Mouse (Mus musculus) kidney, adult 2 months (tissue): Measurements from ENCODE around the gene Tmc6. TPM values are rescaled to one million over a fixed set of nuclear protein-coding genes. Genes with fewer than 3 reads are reported as not detected.
A peak's percentile ranks its signal among the peaks of the same experiment; 100 is the strongest.

Experiments used
- DNase-seq: peaks from one replicate; pipeline ENCODE4 v3.0.0; 2021
- H3K27ac ChIP-seq: fragments of 200-500 bp; 2 replicates; pipeline ENCODE4 v1.5.1; 2012; ENCODE audit warnings: low read depth, low read length, control low read depth, inconsistent platforms; ENCODE audit not compliant: insufficient read depth
- H3K27me3 ChIP-seq: fragments of 200-500 bp; replicated peaks from 2 replicates; pipeline ENCODE4 v1.6.1; 2012; ENCODE audit warnings: mild to moderate bottlenecking, moderate library complexity, low read length, inconsistent platforms; ENCODE audit not compliant: control insufficient read depth, insufficient read depth
- H3K36me3 ChIP-seq: fragments of 200-500 bp; 2 replicates; pipeline ENCODE4 v1.6.1; 2012; ENCODE audit warnings: mild to moderate bottlenecking, moderate library complexity, low read length, inconsistent platforms; ENCODE audit not compliant: control insufficient read depth, insufficient read depth
- H3K4me1 ChIP-seq: fragments of 200-500 bp; 2 replicates; pipeline ENCODE4 v1.6.1; 2011; ENCODE audit warnings: low read length; ENCODE audit not compliant: control insufficient read depth, insufficient read depth
- H3K4me3 ChIP-seq: fragments of 200-500 bp; 2 replicates; pipeline ENCODE4 v1.5.1; 2011; ENCODE audit warnings: mild to moderate bottlenecking, low read depth, low read length, control low read depth; ENCODE audit not compliant: insufficient read depth
- CTCF ChIP-seq: fragments of 200-500 bp; conservative IDR thresholded peaks from 2 replicates; pipeline ENCODE4 v1.5.1; 2011; ENCODE audit warnings: low read depth, mild to moderate bottlenecking, control low read depth, low read length, moderate library complexity, mixed read lengths; ENCODE audit not compliant: insufficient read depth, insufficient read length
- POLR2A ChIP-seq: fragments of 200-500 bp; IDR thresholded peaks from one replicate; pipeline ENCODE4 v1.6.1; 2011; ENCODE audit warnings: low read depth, low read length, control low read depth
- WGBS: fragments of 180-500 bp; shearing (Covaris S2); methylation state at CpG from one replicate; pipeline ENCODE4 v1.1.7; 2018; 5-methylcytosine and 5-hydroxymethylcytosine counted together
- polyA plus RNA-seq: library from polyadenylated mRNA; depleted of rRNA; stranded (reverse); fragments of >200 nt; gene quantifications from 2 replicates; pipeline ENCODE4 v1.2.3, GENCODE M21; 2012

Tmc6 gene
- polyA plus RNA-seq, 1 experiment: 48.4 TPM

DNA sequence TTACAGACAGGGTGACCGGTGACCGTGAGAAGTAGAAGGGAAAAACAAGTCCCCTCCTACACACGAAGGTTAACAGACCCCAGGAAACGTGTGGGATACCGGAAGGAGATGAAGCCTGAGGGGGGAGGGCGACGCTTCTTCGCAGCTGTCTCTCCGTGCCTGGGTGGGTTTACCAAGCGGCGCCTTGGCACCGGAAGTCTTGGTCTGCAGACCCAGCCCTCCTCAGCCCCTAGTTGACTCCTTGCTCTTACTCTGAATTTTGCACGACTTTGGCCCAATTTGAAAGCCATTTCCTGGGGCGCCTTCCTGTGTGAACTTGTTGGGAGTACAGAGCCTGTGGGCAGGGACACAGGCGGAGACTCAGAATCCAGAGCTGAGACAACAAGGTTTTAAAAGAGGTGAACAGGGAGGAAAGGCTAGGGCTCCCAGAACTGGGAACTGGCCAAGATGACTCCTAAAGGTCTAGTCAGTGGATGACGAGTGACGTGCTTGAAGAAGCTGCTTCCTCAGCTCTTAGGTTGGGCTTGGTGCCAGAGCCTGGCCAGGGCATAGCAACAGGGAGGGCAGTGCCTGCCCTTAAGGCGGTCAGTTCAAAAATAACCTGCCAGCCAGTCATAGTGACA lies 688 bp downstream of the Tmc6 start:
- peak; percentile 93 for DNase-seq
- no peaks in the 10 kb centered on the region for H3K27me3 ChIP-seq
- WGBS: 4% methylated on average over 18 of the region's 18 CpGs
- H3K36me3 ChIP-seq: no peaks in the 10 kb centered on the region
- TF ChIP-seq CTCF: no peak
- no peak for TF ChIP-seq POLR2A
- peak overlapping the region; percentile 74 for H3K27ac ChIP-seq
- H3K4me3 ChIP-seq: peak overlapping the region; percentile 51
- H3K4me1 ChIP-seq: peaks cover 22% of the 10 kb centered on the region

DNA sequence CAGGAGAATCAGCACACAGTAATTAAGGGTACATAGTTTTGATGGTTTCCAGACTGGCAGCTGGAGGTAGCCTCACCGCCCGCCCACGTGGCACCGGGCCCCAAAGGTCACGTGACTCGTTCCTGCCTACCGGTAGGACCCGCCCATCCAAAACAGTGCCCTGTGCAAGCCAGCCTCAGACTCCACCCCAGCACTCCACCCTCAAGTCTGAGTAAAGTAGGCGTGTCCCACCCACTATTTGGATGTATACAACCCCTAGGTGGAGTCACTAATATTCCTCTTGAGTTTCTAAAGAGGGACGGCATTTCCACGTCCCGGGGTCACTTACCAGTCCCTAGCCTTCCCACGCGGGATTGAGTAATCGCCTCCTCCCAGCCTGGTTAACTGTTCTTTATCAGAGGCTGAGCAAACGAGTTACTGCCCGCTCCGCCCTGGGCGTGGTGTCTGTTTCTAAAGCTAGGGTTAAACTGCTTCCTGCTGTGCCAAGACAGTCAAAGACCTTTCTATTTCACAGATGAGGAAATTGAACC lies 1.4 kb downstream of the Tmc6 start:
- WGBS: 1% methylated on average over 19 of the region's 19 CpGs
- Histone ChIP-seq H3K27me3 (no peaks in the 10 kb centered on the region), H3K36me3 (no peaks in the 10 kb centered on the region), H3K4me3 (peak overlapping the region; percentile 51), H3K27ac (peak overlapping the region; percentile 90), H3K4me1 (peaks cover 22% of the 10 kb centered on the region)
- TF ChIP-seq CTCF: 0 out of 2 replicates have a peak, but pooled peaks have one; percentile 0
- no peak for TF ChIP-seq POLR2A
- peak; percentile 97 for DNase-seq

DNA sequence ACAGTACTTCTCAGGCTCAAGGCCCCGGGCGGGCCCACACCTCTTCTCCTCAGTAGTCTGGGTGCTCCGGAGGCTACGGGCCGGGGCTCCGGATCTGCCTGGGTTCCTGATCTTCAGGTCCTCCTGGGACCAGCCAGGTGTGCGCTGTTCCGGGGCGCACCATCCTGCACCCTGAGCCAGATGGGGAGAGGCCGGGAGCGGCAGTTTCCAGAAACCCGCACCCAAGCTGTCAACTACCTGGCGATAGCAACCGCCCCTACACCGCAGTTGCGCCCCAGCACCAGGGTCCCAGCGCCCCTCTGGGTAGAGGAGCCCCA lies 1.8 kb downstream of the Tmc6 start:
- WGBS: 4% methylated on average over 17 of the region's 17 CpGs
- Histone ChIP-seq H3K27me3 (no peaks in the 10 kb centered on the region), H3K36me3 (0 out of 2 replicates have a peak, but pooled peaks cover 1% of the 10 kb centered on the region), H3K27ac (peak overlapping the region; percentile 90), H3K4me1 (peaks cover 22% of the 10 kb centered on the region), H3K4me3 (peak overlapping the region; percentile 51)
- TF ChIP-seq CTCF (no peak), POLR2A (no peak)
- no peak for DNase-seq

DNA sequence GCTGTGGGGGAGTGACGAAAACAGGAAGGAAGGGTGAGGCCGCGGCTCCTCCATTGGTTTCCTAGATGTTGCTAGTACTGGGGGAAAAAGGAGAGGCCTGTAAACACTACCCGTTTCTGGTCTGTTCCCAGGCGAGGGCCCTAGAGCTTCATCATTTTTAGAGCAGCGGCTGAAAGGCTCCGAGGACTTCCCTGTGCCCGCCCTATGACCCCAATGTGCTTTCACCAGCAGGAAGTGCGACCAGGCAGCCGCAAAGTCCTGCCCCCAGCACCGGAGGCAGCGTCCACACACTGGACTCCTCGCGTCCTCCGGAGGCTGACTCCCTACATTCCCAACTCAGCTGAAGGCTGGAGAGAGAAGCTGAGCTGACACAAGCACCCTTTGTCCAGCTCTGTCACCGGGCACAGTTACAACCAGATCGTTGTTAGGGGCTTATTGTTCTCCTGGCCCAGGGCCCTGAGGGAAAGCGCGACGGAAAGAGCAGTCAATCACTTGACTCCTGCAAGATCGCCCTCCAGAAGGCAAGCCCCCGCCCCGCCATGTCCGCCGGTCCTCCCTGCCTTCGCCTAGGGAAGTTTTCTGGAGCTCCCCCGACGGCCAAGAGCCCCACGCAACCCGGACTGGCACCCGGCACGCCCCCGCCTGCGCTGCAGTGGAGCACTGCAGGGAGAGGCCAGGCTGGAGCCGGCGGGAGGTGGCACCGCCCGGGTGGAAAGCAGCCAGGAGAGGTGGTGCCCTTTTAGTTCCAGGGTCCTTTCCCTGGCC lies 2.4 kb downstream of the Tmc6 start:
- Histone ChIP-seq H3K27ac (peak overlapping the region; percentile 90), H3K4me3 (peak overlapping the region; percentile 51), H3K4me1 (peaks cover 22% of the 10 kb centered on the region), H3K36me3 (0 out of 2 replicates have a peak, but pooled peaks cover 1% of the 10 kb centered on the region), H3K27me3 (no peaks in the 10 kb centered on the region)
- WGBS: under 1% methylated on average over 38 of the region's 38 CpGs
- TF ChIP-seq POLR2A: no peak
- TF ChIP-seq CTCF: no peak
- peak; percentile 92 for DNase-seq

DNA sequence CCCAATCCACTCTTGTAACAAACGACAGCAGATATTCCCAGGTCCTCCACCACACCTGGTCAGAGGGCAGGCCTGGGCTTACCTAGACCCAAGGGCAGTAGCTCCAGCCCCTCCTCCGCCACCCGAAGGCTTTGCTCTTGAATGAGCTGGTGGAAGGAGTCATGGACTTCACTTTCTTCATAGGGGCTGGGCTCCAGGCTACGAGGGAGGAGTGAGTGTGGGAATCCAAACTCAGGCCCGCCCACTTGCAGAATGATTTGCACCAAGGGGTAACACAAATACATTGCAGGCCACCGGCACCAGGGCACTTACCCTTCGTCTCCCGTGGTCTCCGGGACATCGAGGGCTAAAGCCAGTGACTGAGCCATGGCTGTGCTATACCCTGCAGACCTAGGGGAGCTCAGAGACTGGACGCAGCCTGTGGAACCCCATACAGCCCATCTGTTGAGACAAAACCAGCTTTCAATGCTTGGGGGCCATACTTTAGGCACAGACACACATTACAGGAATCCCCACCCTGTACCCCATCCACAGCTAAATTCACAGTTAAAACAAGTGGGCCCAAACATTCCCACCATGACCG lies 3.1 kb downstream of the Tmc6 start:
- H3K4me1 ChIP-seq: peaks cover 22% of the 10 kb centered on the region
- WGBS: 22% methylated on average over 12 of the region's 12 CpGs
- TF ChIP-seq CTCF (no peak), POLR2A (no peak)
- H3K36me3 ChIP-seq: 0 out of 2 replicates have a peak, but pooled peaks cover 1% of the 10 kb centered on the region
- peak overlapping the region; percentile 51 for H3K4me3 ChIP-seq
- peak overlapping the region; percentile 90 for H3K27ac ChIP-seq
- DNase-seq: peak; percentile 52
- no peaks in the 10 kb centered on the region for H3K27me3 ChIP-seq

DNA sequence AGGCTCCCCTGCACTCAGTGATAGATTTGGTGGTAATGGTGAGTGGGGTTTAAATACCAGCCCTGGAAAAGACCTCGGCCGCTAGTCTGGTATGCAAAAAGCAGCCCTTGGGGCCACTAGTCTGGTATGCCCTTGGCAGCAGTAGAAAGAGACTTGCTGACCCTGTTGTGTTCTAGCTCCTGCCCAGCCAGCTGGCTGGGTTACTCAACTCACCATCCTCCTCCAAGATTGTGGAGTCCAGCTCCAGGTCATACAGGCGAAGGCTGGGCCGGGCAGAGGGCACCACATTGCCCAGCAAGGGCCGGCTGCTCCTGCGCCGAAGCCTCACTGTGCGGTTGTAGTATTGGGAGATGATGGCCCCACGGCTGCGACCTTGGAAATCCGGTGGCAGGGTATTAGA lies 4.0 kb downstream of the Tmc6 start:
- H3K36me3 ChIP-seq: 0 out of 2 replicates have a peak, but pooled peaks cover 1% of the 10 kb centered on the region
- H3K4me3 ChIP-seq: no peak overlapping the region
- peak; percentile 85 for DNase-seq
- TF ChIP-seq CTCF: no peak
- TF ChIP-seq POLR2A: no peak
- no peaks in the 10 kb centered on the region for H3K27me3 ChIP-seq
- peak overlapping the region; percentile 90 for H3K27ac ChIP-seq
- H3K4me1 ChIP-seq: peaks cover 22% of the 10 kb centered on the region
- WGBS: 49% methylated on average over 11 of the region's 11 CpGs

DNA sequence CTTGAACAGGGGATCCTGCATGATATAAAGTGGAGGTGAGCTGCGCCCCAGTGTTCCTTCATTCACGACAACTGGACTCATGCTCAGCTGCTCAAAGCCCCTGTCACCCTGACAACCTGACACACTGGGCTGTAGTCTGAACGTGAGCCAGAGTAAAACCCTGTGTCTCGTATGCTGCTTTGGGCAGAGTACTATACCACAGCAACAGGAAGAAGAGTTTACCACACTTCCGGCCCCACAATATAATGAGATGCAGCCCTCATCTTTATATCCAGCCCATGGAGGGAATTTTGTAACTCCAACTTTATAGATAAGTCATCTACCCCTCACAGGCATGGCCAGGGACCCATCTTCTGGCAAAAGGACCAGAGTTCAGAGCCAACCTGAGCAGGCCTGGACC lies 4.9 kb downstream of the Tmc6 start:
- H3K36me3 ChIP-seq: 0 out of 2 replicates have a peak, but pooled peaks cover 1% of the 10 kb centered on the region
- WGBS: 85% methylated on average over 5 of the region's 5 CpGs
- H3K27me3 ChIP-seq: no peaks in the 10 kb centered on the region
- TF ChIP-seq CTCF: no peak
- TF ChIP-seq POLR2A: no peak
- no peak for DNase-seq
- peaks cover 22% of the 10 kb centered on the region for H3K4me1 ChIP-seq
- no peak overlapping the region for H3K27ac ChIP-seq
- H3K4me3 ChIP-seq: no peak overlapping the region
